Mouse (Mus musculus) limb, embryonic 14.5 days (tissue): Measurements from ENCODE around the gene Gprc6a. TPM values are rescaled to one million over a fixed set of nuclear protein-coding genes. Genes with fewer than 3 reads are reported as not detected.

ENCODE experiments used
- ATAC-seq: fragments of 200-750 bp; cut with Nextera tagmentation; 2 replicates; pipeline ENCODE4 v1.8.0; 2017; ENCODE audit warnings: low read depth, moderate number of reproducible peaks, moderate TSS enrichment; ENCODE audit not compliant: low FRiP score
- DNase-seq: peaks from one replicate; pipeline ENCODE4 v3.0.0-alpha.2; 2015; ENCODE audit warnings: low spot score
- H3K27ac ChIP-seq: fragments of 300-500 bp; sonication (generic); replicated peaks from 2 replicates; pipeline ENCODE4 v1.5.1; 2014; ENCODE audit warnings: low read depth, mild to moderate bottlenecking, low read length, moderate library complexity, mixed read lengths
- H3K27me3 ChIP-seq: fragments of 300-500 bp; sonication (generic); 2 replicates; pipeline ENCODE4 v1.6.1; 2014; ENCODE audit warnings: low read length, mixed read lengths; ENCODE audit not compliant: control insufficient read depth, insufficient read depth
- H3K36me3 ChIP-seq: fragments of 300-500 bp; sonication (generic); 2 replicates; pipeline ENCODE4 v1.6.1; 2014; ENCODE audit warnings: mild to moderate bottlenecking, low read length, moderate library complexity, mixed read lengths; ENCODE audit not compliant: control insufficient read depth, insufficient read depth
- H3K4me1 ChIP-seq: fragments of 300-500 bp; sonication (generic); 2 replicates; pipeline ENCODE4 v1.6.1; 2014; ENCODE audit warnings: antibody characterized with exemption, low read length, mixed read lengths; ENCODE audit not compliant: control insufficient read depth, insufficient read depth
- H3K4me2 ChIP-seq: fragments of 300-500 bp; sonication (generic); replicated peaks from 2 replicates; pipeline ENCODE4 v1.6.1; 2014; ENCODE audit warnings: low read depth, mild to moderate bottlenecking, low read length, moderate library complexity; ENCODE audit not compliant: severe bottlenecking
- H3K4me3 ChIP-seq: fragments of 300-500 bp; sonication (generic); replicated peaks from 2 replicates; pipeline ENCODE4 v1.5.1; 2014; ENCODE audit warnings: low read length
- H3K9ac ChIP-seq: fragments of 300-500 bp; sonication (generic); 2 replicates; pipeline ENCODE4 v1.6.1; 2014; ENCODE audit warnings: mild to moderate bottlenecking, low read depth, low read length, moderate library complexity; ENCODE audit not compliant: severe bottlenecking
- H3K9me3 ChIP-seq: fragments of 300-500 bp; sonication (generic); 2 replicates; pipeline ENCODE4 v1.6.1; 2016; ENCODE audit warnings: low read length; ENCODE audit not compliant: control insufficient read depth
- POLR2A ChIP-seq: fragments of 200-500 bp; IDR thresholded peaks from 2 replicates; pipeline ENCODE4 v1.8.0; 2012; ENCODE audit warnings: inconsistent platforms, mild to moderate bottlenecking, moderate library complexity, borderline replicate concordance; ENCODE audit not compliant: insufficient read depth, insufficient read length; ENCODE audit errors: extremely low read depth
- WGBS: fragments of 180-500 bp; shearing (Covaris S2); extraction: QIAGEN DNeasy Blood & Tissue Kit; methylation state at CpG from one replicate; pipeline ENCODE4 v1.1.7; 2014; 5-methylcytosine and 5-hydroxymethylcytosine counted together
- polyA plus RNA-seq, 2 experiments: library from polyadenylated mRNA; depleted of rRNA in 1 of 2; stranded (reverse) in 1 of 2; unstranded in 1 of 2; fragments of >200 nt; fragmentation: Nextera tagmentation in 1 of 2; extraction: Ambion mirVana in 1 of 2; gene quantifications; 2 replicates each; pipeline versions ENCODE4 v1.2.1 to v1.2.3; 2012 to 2014

The Gprc6a gene
- polyA plus RNA-seq, 2 experiments, result not detected

- Histone ChIP-seq H3K27ac (no peak overlapping the region), H3K27me3 (no peaks in the 10 kb centered on the region), H3K9me3 (no peaks in the 10 kb centered on the region), H3K36me3 (no peaks in the 10 kb centered on the region), H3K4me2 (no peak overlapping the region), H3K9ac (no peak overlapping the region), H3K4me1 (no peaks in the 10 kb centered on the region), H3K4me3 (no peak overlapping the region)
- DNase-seq (no peak), ATAC-seq (no peak)
- WGBS, result 77% methylated on average over 2 of the region's 2 CpGs
- no peak for TF ChIP-seq POLR2A
These were observed 12.7 kb downstream of the Gprc6a start for GRCm38 (mm10) chr10:51618538-51618937.

GRCm38 (mm10) chr10:51614826-51615590 is 16.3 kb downstream of the Gprc6a start:
- Histone ChIP-seq H3K4me2 (no peak overlapping the region), H3K27ac (no peak overlapping the region), H3K4me3 (no peak overlapping the region), H3K4me1 (no peaks in the 10 kb centered on the region), H3K9ac (no peak overlapping the region), H3K36me3 (no peaks in the 10 kb centered on the region), H3K27me3 (no peaks in the 10 kb centered on the region), H3K9me3 (no peaks in the 10 kb centered on the region)
- DNase-seq (no peak), ATAC-seq (no peak)
- TF ChIP-seq POLR2A, result no peak
- 74% methylated on average over 11 of the region's 11 CpGs for WGBS

GRCm38 (mm10) chr10:51613421-51613820 is 17.8 kb downstream of the Gprc6a start:
- no peak overlapping the region for H3K9ac ChIP-seq
- H3K27me3 ChIP-seq, result no peaks in the 10 kb centered on the region
- 70% methylated on average over 3 of the region's 3 CpGs for WGBS
- H3K27ac ChIP-seq, result no peak overlapping the region
- H3K9me3 ChIP-seq, result no peaks in the 10 kb centered on the region
- no peak for TF ChIP-seq POLR2A
- no peaks in the 10 kb centered on the region for H3K4me1 ChIP-seq
- ATAC-seq (no peak), DNase-seq (no peak)
- H3K36me3 ChIP-seq, result no peaks in the 10 kb centered on the region
- H3K4me2 ChIP-seq, result no peak overlapping the region
- H3K4me3 ChIP-seq, result no peak overlapping the region

- no peak for ATAC-seq
- H3K9ac ChIP-seq, result no peak overlapping the region
These were observed 19.1 kb downstream of the Gprc6a start for GRCm38 (mm10) chr10:51611969-51612682.

GRCm38 (mm10) chr10:51609741-51610425 is 21.4 kb downstream of the Gprc6a start:
- TF ChIP-seq POLR2A, result no peak
- no peak overlapping the region for H3K27ac ChIP-seq
- no peaks in the 10 kb centered on the region for H3K36me3 ChIP-seq
- no peak for ATAC-seq
- H3K4me2 ChIP-seq, result no peak overlapping the region
- no peak overlapping the region for H3K9ac ChIP-seq
- no peaks in the 10 kb centered on the region for H3K9me3 ChIP-seq
- 72% methylated on average over 4 of the region's 4 CpGs for WGBS
- H3K27me3 ChIP-seq, result no peaks in the 10 kb centered on the region
- DNase-seq, result no peak
- H3K4me1 ChIP-seq, result no peaks in the 10 kb centered on the region
- no peak overlapping the region for H3K4me3 ChIP-seq

More at GRCm38 (mm10) chr10:51611969-51612682, 19.1 kb downstream of the Gprc6a start:
- Histone ChIP-seq H3K4me2 (no peak overlapping the region), H3K27me3 (no peaks in the 10 kb centered on the region), H3K4me3 (no peak overlapping the region), H3K9me3 (no peaks in the 10 kb centered on the region), H3K4me1 (no peaks in the 10 kb centered on the region), H3K36me3 (no peaks in the 10 kb centered on the region), H3K27ac (no peak overlapping the region)
- no peak for TF ChIP-seq POLR2A
- DNase-seq, result no peak
- 67% methylated on average over 9 of the region's 9 CpGs for WGBS
